Mouse (Mus musculus) 3T3-L1 (cell line): ENCODE results near the gene Ift27.

Source experiments
- DNase-seq: peaks from one replicate; pipeline ENCODE4 v3.0.0-alpha.2; 2015; ENCODE audit warnings: low read depth, low spot score

Ift27 gene

GRCm38 (mm10) chr15:78172256-78172898 lies 1.5 kb downstream of the Ift27 start:
- peak; percentile 27 for DNase-seq

- peak; percentile 49 for DNase-seq
Observed at GRCm38 (mm10) chr15:78171651-78172050, 2.3 kb downstream of the Ift27 start.

GRCm38 (mm10) chr15:78170708-78171107 lies 3.2 kb downstream of the Ift27 start:
- no peak for DNase-seq

- DNase-seq: no peak
Observed at GRCm38 (mm10) chr15:78169566-78169965, 4.3 kb downstream of the Ift27 start.

GRCm38 (mm10) chr15:78165292-78165691 lies 8.6 kb downstream of the Ift27 start:
- DNase-seq: no peak

GRCm38 (mm10) chr15:78164466-78164865 lies 9.4 kb downstream of the Ift27 start:
- no peak for DNase-seq

GRCm38 (mm10) chr15:78161946-78162345 lies 12.0 kb downstream of the Ift27 start:
- DNase-seq: no peak

- DNase-seq: no peak
Observed at GRCm38 (mm10) chr15:78158335-78158734, 15.6 kb downstream of the Ift27 start.

- DNase-seq: no peak
Observed at GRCm38 (mm10) chr15:78157824-78158223, 16.1 kb downstream of the Ift27 start.

- DNase-seq: no peak
Observed at GRCm38 (mm10) chr15:78157330-78157729, 16.6 kb downstream of the Ift27 start.

- DNase-seq: no peak
Observed at GRCm38 (mm10) chr15:78155421-78155820, 18.5 kb downstream of the Ift27 start.

GRCm38 (mm10) chr15:78153045-78153775 lies 20.7 kb downstream of the Ift27 start:
- DNase-seq: peak; percentile 25

- no peak for DNase-seq
Observed at GRCm38 (mm10) chr15:78148565-78148964, 25.3 kb downstream of the Ift27 start.

GRCm38 (mm10) chr15:78140226-78140625 lies 33.7 kb downstream of the Ift27 start:
- peak; percentile 45 for DNase-seq

- DNase-seq: no peak
Observed at GRCm38 (mm10) chr15:78134606-78135005, 39.3 kb downstream of the Ift27 start.

GRCm38 (mm10) chr15:78133389-78133788 lies 40.5 kb downstream of the Ift27 start:
- DNase-seq: no peak

GRCm38 (mm10) chr15:78119704-78120103 lies 54.2 kb downstream of the Ift27 start, which contains the start of gene Cacng2:
Cacng2 (minus strand) TSS chr15:78120028.
- peak; percentile 80 for DNase-seq

GRCm38 (mm10) chr15:78119248-78119647 lies 54.7 kb downstream of the Ift27 start:
- no peak for DNase-seq

- no peak for DNase-seq
Observed at GRCm38 (mm10) chr15:78118275-78118995, 55.5 kb downstream of the Ift27 start.

GRCm38 (mm10) chr15:78117731-78118130 lies 56.2 kb downstream of the Ift27 start:
- DNase-seq: no peak

- no peak for DNase-seq
Observed at GRCm38 (mm10) chr15:78116936-78117335, 57.0 kb downstream of the Ift27 start.

- no peak for DNase-seq
Observed at GRCm38 (mm10) chr15:78116244-78116643, 57.7 kb downstream of the Ift27 start.
